Mouse (Mus musculus) MEL-GATA-1-ER (cell line): ENCODE measurements around the gene Pla2g2c.

Source experiments
- DNase-seq: peaks from one replicate; pipeline ENCODE4 v3.0.0-alpha.2; 2012; ENCODE audit warnings: low read depth; ENCODE audit errors: extremely low read depth

Pla2g2c gene

DNA sequence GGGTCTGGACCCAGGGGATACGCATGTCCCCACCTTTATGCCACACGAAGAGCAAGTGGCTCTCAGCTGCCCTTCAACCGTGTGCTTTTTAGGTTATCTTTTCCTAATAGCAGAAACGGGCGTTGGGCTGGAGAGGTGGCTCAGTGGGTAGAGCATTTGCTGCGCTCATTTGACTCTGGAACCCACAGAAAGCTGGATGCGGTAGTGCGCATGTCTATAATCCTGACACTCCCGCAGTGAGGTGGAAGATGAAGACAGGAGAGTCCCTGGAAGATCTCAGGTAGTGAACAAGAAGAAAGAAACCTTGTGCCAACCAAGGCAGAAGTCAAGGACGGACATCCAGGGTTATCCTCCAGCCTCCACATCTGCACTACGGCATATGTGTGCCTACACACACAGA is 15.3 kb upstream of the Pla2g2c start:
- no peak for DNase-seq

DNA sequence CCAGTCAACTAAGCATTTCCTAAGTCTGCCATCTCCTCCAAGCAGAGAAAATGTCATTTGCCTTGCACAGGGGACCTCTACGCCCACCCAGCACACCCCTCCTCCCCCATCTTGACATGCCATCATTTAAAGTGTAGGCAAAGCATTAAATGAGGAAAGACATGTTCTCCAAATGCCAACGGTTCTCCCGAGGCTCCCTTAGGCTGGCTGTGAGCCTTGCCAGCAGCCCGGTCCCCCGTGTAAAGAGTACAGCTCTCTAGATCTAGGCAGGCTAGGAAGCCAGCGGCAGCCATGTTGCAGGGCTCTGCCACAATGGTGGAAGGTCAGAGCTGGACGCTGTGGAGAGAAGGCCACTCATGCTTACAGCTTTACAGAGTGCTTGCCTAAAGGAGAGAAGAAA is 14.6 kb upstream of the Pla2g2c start:
- no peak for DNase-seq

DNA sequence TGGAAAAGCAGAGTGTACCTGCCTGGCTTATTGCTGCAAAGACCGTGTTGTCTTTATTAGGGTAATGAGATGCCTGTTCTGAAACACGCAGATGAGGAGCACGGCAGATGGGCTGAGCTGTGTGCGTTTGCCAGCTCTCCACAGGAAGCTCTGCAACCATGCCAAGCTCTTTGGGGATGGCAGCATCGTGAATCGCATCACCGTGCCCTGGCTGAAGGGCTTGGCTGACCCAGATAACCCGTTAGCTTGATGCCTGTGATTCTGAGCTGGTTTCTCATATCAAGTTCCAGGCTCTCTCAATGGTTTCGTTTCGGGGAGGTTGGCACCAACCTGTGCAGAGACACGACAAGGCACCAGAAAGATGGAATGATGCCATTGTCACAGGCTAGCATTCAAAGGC is 14.0 kb upstream of the Pla2g2c start:
- no peak for DNase-seq

GRCm38 (mm10) chr4:138711051-138711820 is 13.4 kb upstream of the Pla2g2c start:
- no peak for DNase-seq

DNA sequence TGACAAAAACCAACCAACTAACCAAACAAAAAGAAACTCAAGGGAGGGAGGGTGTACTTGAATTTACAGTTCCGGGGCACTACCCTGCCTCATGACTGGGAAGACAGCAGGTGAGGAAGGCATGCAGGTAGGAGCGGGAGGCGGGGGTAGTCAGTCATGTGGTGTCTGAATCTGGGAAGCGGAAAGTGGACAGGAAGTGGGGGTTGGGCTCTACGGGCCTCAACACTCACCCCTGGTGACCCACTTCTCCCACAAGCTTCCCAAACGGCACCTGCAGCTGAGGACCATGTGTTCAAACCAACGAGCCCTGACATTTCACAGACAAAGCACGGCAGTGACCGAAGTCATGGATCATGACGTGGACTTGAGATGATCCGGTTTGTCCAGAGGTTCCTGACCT is 12.5 kb upstream of the Pla2g2c start:
- DNase-seq, result no peak

- no peak for DNase-seq
Measured at GRCm38 (mm10) chr4:138712621-138713020, 12.0 kb upstream of the Pla2g2c start.

- no peak for DNase-seq
Measured at GRCm38 (mm10) chr4:138714186-138714585, 10.4 kb upstream of the Pla2g2c start.

- no peak for DNase-seq
Measured at GRCm38 (mm10) chr4:138716697-138717096, 7.9 kb upstream of the Pla2g2c start.

DNA sequence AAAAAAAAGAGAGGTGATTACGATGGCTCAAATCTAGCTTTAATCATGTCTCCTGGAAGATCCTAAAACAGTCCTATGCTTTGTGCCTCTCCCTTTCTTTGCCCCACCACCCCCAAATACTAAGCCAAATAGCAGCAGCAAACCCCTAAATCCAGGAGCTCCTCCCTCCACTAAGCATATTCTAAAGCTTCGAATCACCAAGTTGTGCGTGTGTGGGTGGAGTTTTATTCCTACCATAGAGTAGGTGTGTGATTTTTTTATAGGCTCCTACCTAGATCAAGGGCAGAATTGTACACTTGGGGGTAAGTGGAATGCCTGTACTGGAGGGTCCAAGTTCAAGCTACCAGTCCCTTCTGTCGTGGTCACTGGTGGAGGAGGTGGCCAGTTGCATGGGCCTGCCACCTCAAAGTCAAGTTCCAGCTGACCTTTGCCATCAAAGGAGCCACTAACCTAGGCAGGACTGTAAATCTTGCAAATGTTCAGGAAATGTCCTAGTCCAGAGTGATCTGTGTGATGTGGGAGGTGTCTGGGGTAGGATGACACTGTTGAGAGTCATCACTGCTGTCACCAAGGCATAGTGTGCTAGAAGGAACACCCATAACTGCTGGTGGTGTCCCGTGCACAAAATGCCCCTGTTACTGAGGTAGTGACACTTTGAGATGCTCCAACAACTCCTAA is 5.9 kb upstream of the Pla2g2c start:
- no peak for DNase-seq

- no peak for DNase-seq
Measured at GRCm38 (mm10) chr4:138719264-138719596, 5.4 kb upstream of the Pla2g2c start.

- no peak for DNase-seq
Measured at GRCm38 (mm10) chr4:138723493-138724281, 905 bp upstream of the Pla2g2c start.

DNA sequence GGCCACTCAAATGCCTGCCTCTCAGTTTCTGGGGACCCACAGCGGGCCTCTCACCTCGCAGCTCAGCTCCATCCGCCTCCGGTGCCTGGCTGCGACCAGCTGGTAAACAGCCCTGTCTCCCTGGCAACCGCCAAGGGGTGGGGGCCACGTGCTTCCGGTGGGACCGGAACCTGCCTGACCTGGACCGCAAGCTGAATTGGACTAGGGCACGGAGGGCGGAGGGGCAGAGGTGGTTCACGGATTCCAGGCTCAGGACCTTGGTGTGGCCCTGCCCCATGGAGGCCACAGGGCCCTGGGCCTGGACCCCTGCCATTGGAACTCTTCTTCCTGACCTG is 502 bp downstream of the Pla2g2c start:
- DNase-seq, result no peak

GRCm38 (mm10) chr4:138725751-138726150 is 1.2 kb downstream of the Pla2g2c start:
- no peak for DNase-seq

DNA sequence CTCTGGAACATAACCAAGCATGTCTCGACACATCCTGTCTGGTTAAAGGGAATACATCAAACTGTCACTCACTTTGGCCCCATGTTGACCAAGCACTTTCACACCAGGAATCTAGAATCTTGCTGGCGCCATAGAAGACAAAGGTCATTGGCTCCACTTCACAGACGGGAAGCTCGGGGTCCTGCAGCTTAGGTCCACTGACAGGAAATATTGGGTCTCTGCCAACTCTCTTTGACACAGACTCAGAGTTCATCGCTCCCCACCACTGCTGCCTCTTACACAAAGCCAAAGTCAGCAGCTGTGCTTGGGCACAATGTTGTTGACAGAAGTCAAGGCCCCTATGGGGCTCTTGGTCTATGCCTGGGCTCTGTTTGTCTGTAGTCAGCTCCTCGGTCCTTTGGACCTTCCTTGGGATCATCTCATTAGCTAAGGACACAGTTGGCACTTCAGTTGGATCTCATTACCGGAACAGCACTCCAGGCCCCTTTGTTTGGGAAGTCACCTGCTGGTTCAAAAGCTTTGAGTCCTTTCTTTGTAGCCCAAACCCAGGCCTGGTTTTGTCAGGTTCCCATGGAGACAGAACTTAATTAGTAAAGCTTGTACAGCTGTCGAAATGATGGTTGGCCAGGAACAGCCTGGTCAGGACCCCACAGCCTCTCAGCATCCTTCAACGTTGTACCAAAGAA is 4.6 kb downstream of the Pla2g2c start:
- no peak for DNase-seq

- DNase-seq, result no peak
Measured at GRCm38 (mm10) chr4:138734105-138734504, 9.5 kb downstream of the Pla2g2c start.

- no peak for DNase-seq
Measured at GRCm38 (mm10) chr4:138734863-138735262, 10.3 kb downstream of the Pla2g2c start.

DNA sequence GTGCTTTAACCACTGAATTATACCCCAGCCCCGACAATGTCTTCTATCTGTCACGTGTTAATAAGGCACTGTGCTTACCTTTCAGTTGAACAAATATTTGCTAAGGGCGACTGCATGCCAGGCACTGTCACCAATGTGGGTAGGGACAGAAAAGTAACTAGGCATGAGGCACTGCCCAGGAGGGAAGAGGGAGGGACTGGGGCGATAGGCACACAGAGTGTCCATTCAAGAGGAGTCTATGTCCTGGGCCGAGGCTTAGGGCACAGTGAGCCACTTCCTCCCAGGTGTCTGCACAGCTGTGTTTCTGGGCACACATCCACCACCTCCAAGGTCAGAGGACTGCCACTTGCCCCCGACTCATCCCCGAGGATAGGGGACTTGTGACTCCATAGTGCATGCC is 12.4 kb downstream of the Pla2g2c start, which contains the start of gene Ubxn10:
Ubxn10 (minus strand) TSS at position 137 of the 400 bp plus-strand sequence.
- DNase-seq, result no peak

GRCm38 (mm10) chr4:138739136-138739851 is 14.7 kb downstream of the Pla2g2c start:
- no peak for DNase-seq

- no peak for DNase-seq
Measured at GRCm38 (mm10) chr4:138745884-138746283, 21.3 kb downstream of the Pla2g2c start.

- DNase-seq, result no peak
Measured at GRCm38 (mm10) chr4:138746866-138747265, 22.3 kb downstream of the Pla2g2c start.

DNA sequence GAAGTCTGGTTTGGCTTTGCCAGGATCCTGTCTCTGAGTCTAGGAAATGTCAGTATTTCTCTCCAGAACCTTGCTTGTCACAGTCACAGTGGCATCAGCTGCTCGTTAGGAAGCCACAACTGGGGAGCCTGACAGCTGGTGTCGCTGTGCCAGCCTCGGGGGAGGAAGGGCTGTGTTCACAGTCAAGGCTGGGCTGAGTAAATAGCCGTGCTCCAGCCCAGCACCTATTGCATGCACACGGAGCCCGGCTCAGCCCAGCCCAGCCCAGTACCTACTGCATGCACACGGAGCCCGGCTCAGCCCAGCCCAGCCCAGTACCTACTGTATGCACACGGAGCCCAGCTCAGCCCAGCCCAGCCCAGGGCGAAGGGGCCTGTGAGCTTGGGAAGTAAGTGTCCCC is 23.3 kb downstream of the Pla2g2c start:
- no peak for DNase-seq
